Mouse (Mus musculus): Measurements from ENCODE around the gene Dync1li1. TPM values are rescaled to one million over a fixed set of nuclear protein-coding genes. Genes with fewer than 3 reads are reported as not detected.

Gene Dync1li1
- polyA plus RNA-seq, 1 experiment = 22.8 TPM

- H3K4me1 ChIP-seq (ENCODE audit: control insufficient read depth, insufficient read depth, insufficient read length, low read length) = no peaks in the 10 kb centered on the region
- H3K4me3 ChIP-seq (ENCODE audit: insufficient read depth, low read depth, low read length) = no peak overlapping the region
- no peak overlapping the region for H3K27ac ChIP-seq (replicated peaks; ENCODE audit: low read depth, low read length)
Observed at GRCm38 (mm10) chr9:114760353-114760752, 71.8 kb downstream of the Dync1li1 start.

DNA sequence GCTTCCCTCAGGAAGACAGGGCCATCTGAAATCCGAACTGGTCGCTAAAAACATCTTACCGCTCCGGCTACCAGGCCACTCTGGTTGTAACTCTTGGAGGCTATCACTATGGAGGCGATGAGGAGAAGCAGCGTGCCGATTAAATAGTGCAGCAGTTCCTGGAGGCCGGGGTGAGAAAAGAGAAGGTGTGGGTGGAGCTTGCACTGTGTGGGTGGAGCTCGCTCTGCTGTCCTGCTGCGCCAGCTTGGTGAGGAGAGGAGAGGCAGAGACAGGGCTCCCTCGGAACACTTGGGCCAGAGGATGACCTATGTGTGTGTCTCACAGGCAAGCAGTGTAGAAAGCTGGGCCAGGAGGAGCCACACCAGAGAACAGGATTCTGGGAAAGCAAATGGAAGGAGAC, 73.3 kb downstream of the Dync1li1 start:
- Histone ChIP-seq H3K27ac (replicated peaks; ENCODE audit: low read depth, low read length) (no peak overlapping the region), H3K4me1 (ENCODE audit: control insufficient read depth, insufficient read depth, insufficient read length, low read length) (no peaks in the 10 kb centered on the region), H3K4me3 (ENCODE audit: insufficient read depth, low read depth, low read length) (no peak overlapping the region)

DNA sequence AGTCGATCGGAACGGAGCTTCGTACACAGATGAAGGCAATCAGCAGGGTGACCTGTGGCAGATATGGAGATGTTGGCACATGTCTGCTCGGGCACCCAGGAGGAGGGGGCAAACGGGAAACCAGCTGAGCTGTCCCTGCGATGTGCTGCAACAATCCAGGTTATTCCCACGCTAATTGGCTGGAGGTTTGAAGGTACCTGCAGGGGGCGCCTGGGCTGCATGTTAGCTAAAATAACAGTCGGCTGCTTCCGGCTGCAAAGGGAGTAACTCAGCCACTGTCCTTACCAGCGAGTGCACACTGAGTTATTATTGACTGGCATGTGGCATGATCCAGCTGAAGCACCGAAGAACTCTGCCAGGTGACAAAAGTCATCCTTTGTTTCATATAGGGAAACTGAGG, 74.8 kb downstream of the Dync1li1 start:
- H3K4me1 ChIP-seq (ENCODE audit: control insufficient read depth, insufficient read depth, insufficient read length, low read length) = no peaks in the 10 kb centered on the region
- H3K27ac ChIP-seq (replicated peaks; ENCODE audit: low read depth, low read length) = no peak overlapping the region
- H3K4me3 ChIP-seq (ENCODE audit: insufficient read depth, low read depth, low read length) = no peak overlapping the region

DNA sequence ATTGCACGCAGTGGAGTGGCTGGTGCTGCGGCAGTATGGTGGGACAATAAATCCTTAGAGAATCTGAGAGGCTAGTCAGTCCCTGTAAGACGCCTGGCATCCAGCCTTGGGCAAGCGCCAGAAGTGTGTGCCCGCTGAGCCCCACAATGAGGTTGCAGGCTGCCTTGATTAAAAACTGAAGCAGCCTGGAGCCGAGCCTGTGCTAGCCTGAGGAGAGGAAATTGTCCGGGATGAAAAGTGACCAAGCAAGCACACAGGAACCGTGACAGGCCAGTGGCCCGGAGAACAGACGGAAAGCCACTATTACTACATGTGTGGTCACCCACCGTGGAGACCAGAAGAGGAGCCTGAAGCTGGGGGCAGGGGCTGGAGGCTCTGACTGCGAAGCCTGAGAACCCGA, 78.4 kb downstream of the Dync1li1 start:
- Histone ChIP-seq H3K27ac (replicated peaks; ENCODE audit: low read depth, low read length) (no peak overlapping the region), H3K4me3 (ENCODE audit: insufficient read depth, low read depth, low read length) (no peak overlapping the region), H3K4me1 (ENCODE audit: control insufficient read depth, insufficient read depth, insufficient read length, low read length) (no peaks in the 10 kb centered on the region)

- Histone ChIP-seq H3K27ac (replicated peaks; ENCODE audit: low read depth, low read length) (no peak overlapping the region), H3K4me3 (ENCODE audit: insufficient read depth, low read depth, low read length) (no peak overlapping the region), H3K4me1 (ENCODE audit: control insufficient read depth, insufficient read depth, insufficient read length, low read length) (no peaks in the 10 kb centered on the region)
Observed at GRCm38 (mm10) chr9:114767507-114767906, 78.9 kb downstream of the Dync1li1 start.

DNA sequence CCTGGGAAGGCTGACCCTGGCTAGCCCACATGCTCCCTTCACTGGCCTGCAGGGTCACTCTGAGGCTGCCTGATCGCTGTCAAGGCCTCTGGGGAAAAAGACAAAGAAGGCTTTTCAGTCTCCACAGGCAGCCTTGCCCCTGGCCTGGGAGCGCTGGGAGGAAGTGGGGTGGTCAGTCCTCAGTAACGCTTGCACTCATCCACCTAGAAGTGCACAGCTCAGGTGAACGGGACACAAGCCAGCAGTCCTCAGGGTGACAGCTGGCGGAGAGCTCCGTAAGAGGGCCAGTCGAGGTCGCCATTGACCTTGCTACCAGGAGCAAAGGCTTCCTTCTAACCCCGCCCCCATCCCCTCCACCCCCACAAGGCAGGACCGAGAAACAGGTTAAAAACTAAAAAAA, 79.5 kb downstream of the Dync1li1 start:
- no peaks in the 10 kb centered on the region for H3K4me1 ChIP-seq (ENCODE audit: control insufficient read depth, insufficient read depth, insufficient read length, low read length)
- H3K27ac ChIP-seq (replicated peaks; ENCODE audit: low read depth, low read length) = no peak overlapping the region
- no peak overlapping the region for H3K4me3 ChIP-seq (ENCODE audit: insufficient read depth, low read depth, low read length)

DNA sequence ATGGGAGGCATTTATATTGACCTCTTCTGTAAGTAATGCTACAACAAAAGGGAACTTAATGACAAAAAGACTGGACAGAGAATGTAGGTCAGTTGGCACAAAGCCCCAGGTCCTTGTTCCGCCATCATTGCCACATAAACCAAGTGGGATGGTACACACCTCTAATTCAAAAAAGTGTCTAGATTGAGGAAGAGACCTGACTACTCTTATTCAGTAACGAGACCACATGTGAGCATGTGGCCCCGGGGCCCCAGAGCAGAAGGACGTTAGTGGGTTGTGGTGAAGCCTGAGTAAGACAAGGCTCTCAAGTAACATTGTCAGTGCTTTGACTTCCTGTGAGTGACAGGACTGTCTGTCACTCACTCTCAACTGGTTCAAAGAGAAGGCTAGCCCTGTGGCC, 81.6 kb downstream of the Dync1li1 start:
- no peak overlapping the region for H3K27ac ChIP-seq (replicated peaks; ENCODE audit: low read depth, low read length)
- no peak overlapping the region for H3K4me3 ChIP-seq (ENCODE audit: insufficient read depth, low read depth, low read length)
- H3K4me1 ChIP-seq (ENCODE audit: control insufficient read depth, insufficient read depth, insufficient read length, low read length) = no peaks in the 10 kb centered on the region

DNA sequence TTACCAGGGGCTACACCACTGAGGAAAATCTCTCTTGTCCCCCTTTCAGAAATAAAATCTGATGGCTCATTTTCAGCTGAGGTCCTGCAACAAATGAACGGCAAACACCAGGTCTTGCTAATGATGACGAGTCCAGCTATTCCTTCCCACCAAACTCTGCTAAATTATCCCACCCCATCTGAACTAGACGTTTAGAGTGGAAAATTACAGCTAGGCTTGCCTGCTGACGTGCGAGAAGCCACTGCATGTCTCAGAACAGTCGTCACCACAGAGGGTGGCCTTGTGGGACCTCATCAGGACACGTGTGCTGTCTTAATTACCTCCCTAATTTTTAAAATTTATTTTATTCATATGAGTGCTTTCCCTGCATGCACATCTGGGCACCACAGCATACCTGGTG, 83.0 kb downstream of the Dync1li1 start:
- Histone ChIP-seq H3K4me3 (ENCODE audit: insufficient read depth, low read depth, low read length) (no peak overlapping the region), H3K4me1 (ENCODE audit: control insufficient read depth, insufficient read depth, insufficient read length, low read length) (0 out of 2 replicates have a peak, but pooled peaks cover 2% of the 10 kb centered on the region), H3K27ac (replicated peaks; ENCODE audit: low read depth, low read length) (no peak overlapping the region)

Other genes starting within 250 kb of the Dync1li1 start
- not detected in 2 replicates for gene Ccr4, start 183.9 kb upstream of the Dync1li1 start, polyA plus RNA-seq (2012; ENCODE audit: insufficient read depth, insufficient read length, missing spikeins)
- not detected in 2 replicates for gene C130032M10Rik, start 173.1 kb upstream of the Dync1li1 start, polyA plus RNA-seq (2012; ENCODE audit: insufficient read depth, insufficient read length, missing spikeins)
- not detected in 2 replicates for gene Trim71, start 124.4 kb upstream of the Dync1li1 start, polyA plus RNA-seq (2012; ENCODE audit: insufficient read depth, insufficient read length, missing spikeins)
- gene Cnot10, start 48.6 kb upstream of the Dync1li1 start, polyA plus RNA-seq (2012; ENCODE audit: insufficient read depth, insufficient read length, missing spikeins) = 11.6 and 13.2 TPM in 2 replicates
- 21.0 and 25.5 TPM in 2 replicates for gene Cmtm6, start 42.3 kb downstream of the Dync1li1 start, polyA plus RNA-seq (2012; ENCODE audit: insufficient read depth, insufficient read length, missing spikeins)
- 1.9 and 7.8 TPM in 2 replicates for gene Cmtm7, start 93.1 kb downstream of the Dync1li1 start, polyA plus RNA-seq (2012; ENCODE audit: insufficient read depth, insufficient read length, missing spikeins)
- gene Cmtm8, start 155.4 kb downstream of the Dync1li1 start, polyA plus RNA-seq (2012; ENCODE audit: insufficient read depth, insufficient read length, missing spikeins) = 3.6 and 5.0 TPM in 2 replicates
- 16.4 and 20.5 TPM in 2 replicates for gene Gpd1l, start 245.2 kb downstream of the Dync1li1 start, polyA plus RNA-seq (2012; ENCODE audit: insufficient read depth, insufficient read length, missing spikeins)

All from brown adipose tissue, adult 24 weeks (tissue).